Mouse (Mus musculus) limb, embryonic 12.5 days (tissue): ENCODE measurements around the gene AA986860. TPM values are rescaled to one million over a fixed set of nuclear protein-coding genes. Genes with fewer than 3 reads are reported as not detected.

ENCODE experiments used
- ATAC-seq: fragments of 200-750 bp; cut with Nextera tagmentation; 2 replicates; pipeline ENCODE4 v1.8.0; 2017; ENCODE audit warnings: low read depth, moderate TSS enrichment; ENCODE audit not compliant: insufficient number of reproducible peaks, insufficient read depth, low FRiP score, low TSS enrichment
- H3K27ac ChIP-seq: fragments of 300-500 bp; sonication (generic); 2 replicates; pipeline ENCODE4 v1.5.1; 2016; ENCODE audit warnings: mild to moderate bottlenecking, moderate library complexity
- H3K27me3 ChIP-seq: fragments of 300-500 bp; sonication (generic); 2 replicates; pipeline ENCODE4 v1.6.1; 2016; ENCODE audit warnings: mild to moderate bottlenecking, moderate library complexity
- H3K36me3 ChIP-seq: fragments of 300-500 bp; sonication (generic); 2 replicates; pipeline ENCODE4 v1.6.1; 2016; ENCODE audit warnings: mild to moderate bottlenecking, moderate library complexity
- H3K4me1 ChIP-seq: fragments of 300-500 bp; sonication (generic); replicated peaks from 2 replicates; pipeline ENCODE4 v1.6.1; 2016
- H3K4me2 ChIP-seq: fragments of 300-500 bp; sonication (generic); 2 replicates; pipeline ENCODE4 v1.6.1; 2016; ENCODE audit warnings: mild to moderate bottlenecking, moderate library complexity
- H3K4me3 ChIP-seq: fragments of 300-500 bp; sonication (generic); replicated peaks from 2 replicates; pipeline ENCODE4 v1.5.1; 2016; ENCODE audit warnings: mild to moderate bottlenecking
- H3K9ac ChIP-seq: fragments of 300-500 bp; sonication (generic); replicated peaks from 2 replicates; pipeline ENCODE4 v1.6.1; 2016; ENCODE audit warnings: mild to moderate bottlenecking, moderate library complexity
- H3K9me3 ChIP-seq: fragments of 300-500 bp; sonication (generic); 2 replicates; pipeline ENCODE4 v1.6.1; 2016; ENCODE audit warnings: mild to moderate bottlenecking, moderate library complexity
- WGBS: fragments of 180-500 bp; shearing (Covaris S2); methylation state at CpG from one replicate; pipeline ENCODE4 v1.1.7; 2016; 5-methylcytosine and 5-hydroxymethylcytosine counted together
- polyA plus RNA-seq: library from polyadenylated mRNA; unstranded; fragments of >200 nt; fragmentation: Nextera tagmentation; extraction: Ambion mirVana; gene quantifications from 2 replicates; pipeline ENCODE4 v1.2.1, GENCODE M21; 2016

AA986860 gene
- polyA plus RNA-seq, 1 experiment from 2014 or later = 0.54 TPM

DNA sequence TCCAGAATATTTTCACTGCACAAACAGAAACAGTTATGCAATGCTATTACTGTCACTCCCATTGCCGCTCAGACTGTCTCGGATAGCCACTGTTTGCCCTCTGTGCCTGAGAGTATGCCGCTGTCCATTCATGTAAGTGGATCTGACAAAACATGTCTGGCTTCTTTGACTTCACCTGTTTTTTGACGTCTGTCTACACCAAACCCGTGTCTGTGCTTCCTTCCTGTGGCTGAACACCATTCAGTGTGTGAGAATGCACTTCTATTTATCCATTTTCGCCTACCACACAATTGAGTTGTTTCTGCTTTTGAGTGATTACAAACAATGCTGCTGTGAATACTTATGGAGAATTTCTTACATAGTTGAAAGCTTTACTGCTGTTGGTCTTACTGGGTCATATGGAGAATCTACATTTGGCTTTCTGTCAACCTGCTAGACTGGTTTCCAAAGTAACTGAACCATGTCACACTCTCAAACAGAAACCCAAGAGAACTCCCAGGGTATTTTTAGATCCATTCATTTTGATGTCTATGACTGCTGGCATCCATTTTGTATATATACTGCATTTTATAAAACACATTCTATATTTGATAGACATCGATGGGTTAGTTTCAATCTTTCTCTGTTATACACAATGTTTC, 44.0 kb downstream of the AA986860 start:
- H3K36me3 ChIP-seq = no peaks in the 10 kb centered on the region
- H3K4me1 ChIP-seq = no peaks in the 10 kb centered on the region
- H3K9ac ChIP-seq = no peak overlapping the region
- H3K4me2 ChIP-seq = no peak overlapping the region
- H3K9me3 ChIP-seq = no peaks in the 10 kb centered on the region
- 84% methylated on average over 7 of the region's 7 CpGs for WGBS
- no peaks in the 10 kb centered on the region for H3K27me3 ChIP-seq
- ATAC-seq = no peak
- H3K27ac ChIP-seq = no peak overlapping the region
- no peak overlapping the region for H3K4me3 ChIP-seq

DNA sequence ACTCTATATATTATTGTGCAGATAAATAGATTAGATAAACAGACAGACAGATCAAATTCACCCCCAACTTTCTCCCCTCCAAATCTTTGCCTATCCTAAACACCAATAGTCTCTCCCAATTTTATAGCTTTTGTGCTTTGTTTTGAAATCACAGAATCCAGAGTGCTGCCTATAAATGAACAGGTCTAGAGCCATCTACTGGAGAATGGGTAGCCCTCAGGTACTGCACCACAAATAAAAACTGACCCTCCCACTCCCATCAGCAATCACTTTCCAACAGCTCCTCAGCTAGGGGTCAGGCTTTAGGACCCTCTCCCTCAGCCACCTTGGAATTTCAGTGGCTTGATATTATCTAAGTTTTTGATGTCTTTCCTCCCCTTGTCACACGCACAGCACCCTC, 44.9 kb downstream of the AA986860 start:
- Histone ChIP-seq H3K36me3 (no peaks in the 10 kb centered on the region), H3K4me3 (no peak overlapping the region), H3K27ac (no peak overlapping the region), H3K4me2 (no peak overlapping the region), H3K27me3 (no peaks in the 10 kb centered on the region), H3K9ac (no peak overlapping the region), H3K9me3 (no peaks in the 10 kb centered on the region), H3K4me1 (no peaks in the 10 kb centered on the region)
- no peak for ATAC-seq
- 77% methylated on average over 1 of the region's 1 CpGs for WGBS

DNA sequence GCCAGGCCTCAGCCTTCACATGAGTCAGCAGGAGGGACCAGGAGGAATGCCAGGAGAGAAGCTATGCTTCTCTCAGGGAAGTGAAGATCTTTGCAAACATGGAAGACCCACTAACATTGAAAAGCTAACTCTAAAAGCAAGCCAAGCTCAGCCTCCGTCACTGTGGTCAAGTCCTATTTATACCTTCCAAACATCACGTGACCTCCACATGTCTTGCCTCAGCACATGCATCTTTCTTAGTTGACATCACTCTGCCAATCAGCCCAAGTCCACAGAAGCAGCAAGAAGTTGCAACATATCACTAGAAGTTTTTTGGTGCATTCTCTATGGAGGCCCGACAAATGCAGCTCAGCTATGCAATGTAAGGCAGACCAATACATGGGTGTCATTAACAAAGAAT, 48.1 kb downstream of the AA986860 start:
- ATAC-seq = no peak
- H3K4me1 ChIP-seq = no peaks in the 10 kb centered on the region
- no peak overlapping the region for H3K9ac ChIP-seq
- H3K4me3 ChIP-seq = no peak overlapping the region
- H3K4me2 ChIP-seq = no peak overlapping the region
- H3K27me3 ChIP-seq = no peaks in the 10 kb centered on the region
- H3K27ac ChIP-seq = no peak overlapping the region
- no peaks in the 10 kb centered on the region for H3K36me3 ChIP-seq
- H3K9me3 ChIP-seq = no peaks in the 10 kb centered on the region
- WGBS = 86% methylated on average over 3 of the region's 3 CpGs

DNA sequence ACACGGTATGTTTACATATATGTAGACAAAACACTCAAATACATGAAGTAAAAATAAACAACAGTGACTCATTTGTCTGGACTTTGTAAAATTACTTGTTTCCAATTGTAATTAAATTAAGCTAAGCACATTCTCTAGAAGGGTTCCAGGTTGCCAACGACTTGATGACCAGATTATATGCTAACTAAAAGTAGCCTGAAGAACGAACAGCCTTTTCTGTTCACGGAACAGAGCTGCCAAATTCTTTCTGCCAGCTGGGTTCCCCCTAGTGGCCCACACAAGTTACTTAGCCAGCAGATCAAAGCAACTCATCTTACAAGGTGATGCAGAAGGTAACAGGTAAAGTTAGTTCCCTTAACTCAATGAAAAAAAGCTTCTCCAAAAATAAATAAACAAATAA, 52.3 kb downstream of the AA986860 start:
- Histone ChIP-seq H3K4me3 (no peak overlapping the region), H3K27ac (no peak overlapping the region), H3K9ac (no peak overlapping the region), H3K27me3 (no peaks in the 10 kb centered on the region), H3K4me2 (no peak overlapping the region), H3K36me3 (no peaks in the 10 kb centered on the region), H3K9me3 (no peaks in the 10 kb centered on the region), H3K4me1 (no peaks in the 10 kb centered on the region)
- ATAC-seq = no peak
- 29% methylated on average over 4 of the region's 4 CpGs for WGBS

- H3K4me1 ChIP-seq = no peaks in the 10 kb centered on the region
- H3K27me3 ChIP-seq = no peaks in the 10 kb centered on the region
- H3K4me3 ChIP-seq = no peak overlapping the region
- H3K9ac ChIP-seq = no peak overlapping the region
- no peak overlapping the region for H3K4me2 ChIP-seq
- no peak for ATAC-seq
- no peak overlapping the region for H3K27ac ChIP-seq
- WGBS = 43% methylated on average over 4 of the region's 4 CpGs
- no peaks in the 10 kb centered on the region for H3K36me3 ChIP-seq
- H3K9me3 ChIP-seq = peaks cover 3% of the 10 kb centered on the region; the same call in 1 of the 2 replicates
Observed at GRCm38 (mm10) chr1:130787001-130787400, 55.2 kb downstream of the AA986860 start.

- H3K4me1 ChIP-seq = no peaks in the 10 kb centered on the region
Observed at GRCm38 (mm10) chr1:130789512-130790451, 58.0 kb downstream of the AA986860 start.

More at GRCm38 (mm10) chr1:130789512-130790451, 58.0 kb downstream of the AA986860 start:
- no peaks in the 10 kb centered on the region for H3K27me3 ChIP-seq
- no peak overlapping the region for H3K4me2 ChIP-seq
- no peaks in the 10 kb centered on the region for H3K36me3 ChIP-seq
- no peak for ATAC-seq
- peaks cover 3% of the 10 kb centered on the region; the same call in 1 of the 2 replicates for H3K9me3 ChIP-seq
- H3K27ac ChIP-seq = no peak overlapping the region
- WGBS = 62% methylated on average over 3 of the region's 3 CpGs
- H3K4me3 ChIP-seq = no peak overlapping the region
- H3K9ac ChIP-seq = no peak overlapping the region

Other genes with a start within 250 kb of the AA986860 start
- gene Zp3r, start 102.4 kb upstream of the AA986860 start, polyA plus RNA-seq = not detected in 2 replicates
- not detected in 2 replicates for gene C4bp, start 70.3 kb upstream of the AA986860 start, polyA plus RNA-seq
- not detected in 2 replicates for gene Gm29427, start 16.2 kb upstream of the AA986860 start, polyA plus RNA-seq
- gene Yod1, start 14.6 kb upstream of the AA986860 start, polyA plus RNA-seq = 10.2 and 12.1 TPM in 2 replicates
- 6.8 and 8.9 TPM in 2 replicates for gene Pfkfb2, start 2.7 kb upstream of the AA986860 start, polyA plus RNA-seq
- not detected in 2 replicates for gene Fcamr, start 68.9 kb downstream of the AA986860 start, polyA plus RNA-seq
- gene Pigr, start 94.7 kb downstream of the AA986860 start, polyA plus RNA-seq = not detected in 2 replicates
- gene Fcmr, start 133.7 kb downstream of the AA986860 start, polyA plus RNA-seq = not detected in 2 replicates
- gene Il24, start 155.5 kb downstream of the AA986860 start, polyA plus RNA-seq = not detected in 2 replicates
- not detected in 2 replicates for gene Il20, start 179.5 kb downstream of the AA986860 start, polyA plus RNA-seq
- not detected in 2 replicates for gene Il19, start 208.1 kb downstream of the AA986860 start, polyA plus RNA-seq